Mouse (Mus musculus): ENCODE data around the gene Kcnj10. TPM values are rescaled to one million over a fixed set of nuclear protein-coding genes. Genes with fewer than 3 reads are reported as not detected.

Kcnj10 gene
- polyA plus RNA-seq, 1 experiment from 2014 or later, result 0.10 TPM

- ATAC-seq (replicated peaks; ENCODE audit: low FRiP score) (no peak), DNase-seq (ENCODE audit: low spot score) (no peak)
- Histone ChIP-seq H3K4me1 (replicated peaks; ENCODE audit: control insufficient read depth, insufficient read depth, low read length) (no peaks in the 10 kb centered on the region), H3K27me3 (replicated peaks; ENCODE audit: control insufficient read depth, insufficient read depth, low read length) (peaks cover 60% of the 10 kb centered on the region), H3K9ac (ENCODE audit: low read depth, low read length) (no peak overlapping the region), H3K4me2 (no peak overlapping the region), H3K4me3 (ENCODE audit: low read depth, low read length) (no peak overlapping the region), H3K9me3 (ENCODE audit: control insufficient read depth, low read length) (no peaks in the 10 kb centered on the region), H3K27ac (ENCODE audit: low read depth, low read length) (no peak overlapping the region), H3K36me3 (ENCODE audit: control insufficient read depth, insufficient read depth, low read length) (no peaks in the 10 kb centered on the region)
- 69% methylated on average over 2 of the region's 2 CpGs for WGBS
Observed at GRCm38 (mm10) chr1:172332925-172333324, 8.1 kb upstream of the Kcnj10 start.

GRCm38 (mm10) chr1:172333512-172333911 is 7.5 kb upstream of the Kcnj10 start:
- Histone ChIP-seq H3K4me3 (ENCODE audit: low read depth, low read length) (no peak overlapping the region), H3K27me3 (replicated peaks; ENCODE audit: control insufficient read depth, insufficient read depth, low read length) (peaks cover 58% of the 10 kb centered on the region), H3K9ac (ENCODE audit: low read depth, low read length) (no peak overlapping the region), H3K4me2 (no peak overlapping the region), H3K36me3 (ENCODE audit: control insufficient read depth, insufficient read depth, low read length) (no peaks in the 10 kb centered on the region), H3K27ac (ENCODE audit: low read depth, low read length) (no peak overlapping the region), H3K9me3 (ENCODE audit: control insufficient read depth, low read length) (no peaks in the 10 kb centered on the region), H3K4me1 (replicated peaks; ENCODE audit: control insufficient read depth, insufficient read depth, low read length) (no peaks in the 10 kb centered on the region)
- DNase-seq (ENCODE audit: low spot score) (no peak), ATAC-seq (replicated peaks; ENCODE audit: low FRiP score) (no peak)
- 21% methylated on average over 3 of the region's 3 CpGs for WGBS

DNA sequence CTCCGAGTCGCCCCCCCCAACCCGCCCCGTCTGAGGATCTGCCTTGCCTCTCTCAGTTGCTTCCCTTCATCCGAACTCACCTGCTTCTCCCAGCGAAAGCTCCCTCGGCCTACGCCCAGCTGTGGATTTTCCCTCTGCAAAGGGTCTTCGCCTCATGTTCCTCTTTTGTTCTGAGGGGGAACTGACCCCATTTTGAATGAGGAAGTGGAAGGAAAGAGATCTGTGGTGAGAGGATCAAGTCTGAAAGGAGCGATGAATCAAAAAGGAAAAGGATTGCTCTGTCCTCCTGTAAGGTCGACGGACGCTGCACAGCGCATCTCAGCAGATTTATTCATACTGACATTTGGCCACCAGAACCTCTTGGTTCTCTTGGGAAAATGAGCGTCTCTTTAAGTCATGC is 5.2 kb upstream of the Kcnj10 start:
- 50% methylated on average over 15 of the region's 15 CpGs for WGBS
- Histone ChIP-seq H3K9me3 (ENCODE audit: control insufficient read depth, low read length) (no peaks in the 10 kb centered on the region), H3K27me3 (replicated peaks; ENCODE audit: control insufficient read depth, insufficient read depth, low read length) (peaks cover 54% of the 10 kb centered on the region), H3K4me1 (replicated peaks; ENCODE audit: control insufficient read depth, insufficient read depth, low read length) (no peaks in the 10 kb centered on the region), H3K9ac (ENCODE audit: low read depth, low read length) (no peak overlapping the region), H3K36me3 (ENCODE audit: control insufficient read depth, insufficient read depth, low read length) (no peaks in the 10 kb centered on the region), H3K27ac (ENCODE audit: low read depth, low read length) (no peak overlapping the region), H3K4me2 (no peak overlapping the region), H3K4me3 (ENCODE audit: low read depth, low read length) (no peak overlapping the region)
- no peak for ATAC-seq (replicated peaks; ENCODE audit: low FRiP score)
- DNase-seq (ENCODE audit: low spot score), result no peak

GRCm38 (mm10) chr1:172337411-172338185 is 3.4 kb upstream of the Kcnj10 start:
- no peak for ATAC-seq (replicated peaks; ENCODE audit: low FRiP score)
- Histone ChIP-seq H3K27ac (ENCODE audit: low read depth, low read length) (no peak overlapping the region), H3K4me2 (no peak overlapping the region), H3K9me3 (ENCODE audit: control insufficient read depth, low read length) (no peaks in the 10 kb centered on the region), H3K4me3 (ENCODE audit: low read depth, low read length) (no peak overlapping the region), H3K9ac (ENCODE audit: low read depth, low read length) (no peak overlapping the region), H3K36me3 (ENCODE audit: control insufficient read depth, insufficient read depth, low read length) (no peaks in the 10 kb centered on the region), H3K27me3 (replicated peaks; ENCODE audit: control insufficient read depth, insufficient read depth, low read length) (peaks cover 64% of the 10 kb centered on the region), H3K4me1 (replicated peaks; ENCODE audit: control insufficient read depth, insufficient read depth, low read length) (peaks cover 6% of the 10 kb centered on the region; the same call in 1 of the 2 replicates)
- no peak for DNase-seq (ENCODE audit: low spot score)
- WGBS, result 30% methylated on average over 2 of the region's 2 CpGs

DNA sequence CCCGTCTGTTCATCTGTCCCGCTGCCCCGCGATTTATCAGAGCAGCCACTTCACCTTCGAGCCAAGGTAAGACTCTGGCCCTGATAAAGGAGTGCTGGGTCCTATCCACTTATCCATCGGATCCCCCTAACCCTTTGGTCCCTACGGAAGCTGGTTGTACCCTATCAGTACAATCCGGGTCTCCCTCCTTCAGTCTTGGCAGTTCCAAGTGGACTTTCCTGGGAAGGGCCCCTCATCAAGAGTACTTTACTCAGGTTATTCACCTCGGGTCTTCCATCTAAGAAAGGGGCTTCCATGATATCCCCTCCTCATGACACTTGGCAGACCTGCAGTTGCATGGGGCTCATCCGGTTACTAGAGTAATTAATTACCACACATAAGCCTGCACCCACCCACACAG is 376 bp downstream of the Kcnj10 start:
- Histone ChIP-seq H3K36me3 (ENCODE audit: control insufficient read depth, insufficient read depth, low read length) (no peaks in the 10 kb centered on the region), H3K4me1 (replicated peaks; ENCODE audit: control insufficient read depth, insufficient read depth, low read length) (peaks cover 6% of the 10 kb centered on the region; the same call in 1 of the 2 replicates), H3K27me3 (replicated peaks; ENCODE audit: control insufficient read depth, insufficient read depth, low read length) (peaks cover 57% of the 10 kb centered on the region), H3K4me2 (peak overlapping the region; percentile 76), H3K27ac (ENCODE audit: low read depth, low read length) (no peak overlapping the region), H3K9me3 (ENCODE audit: control insufficient read depth, low read length) (no peaks in the 10 kb centered on the region), H3K4me3 (ENCODE audit: low read depth, low read length) (peak overlapping the region; percentile 48), H3K9ac (ENCODE audit: low read depth, low read length) (no peak overlapping the region)
- no peak for ATAC-seq (replicated peaks; ENCODE audit: low FRiP score)
- DNase-seq (ENCODE audit: low spot score), result no peak
- WGBS, result 16% methylated on average over 10 of the region's 10 CpGs

GRCm38 (mm10) chr1:172342729-172343128 is 1.7 kb downstream of the Kcnj10 start:
- ATAC-seq (replicated peaks; ENCODE audit: low FRiP score) (no peak), DNase-seq (ENCODE audit: low spot score) (no peak)
- Histone ChIP-seq H3K4me3 (ENCODE audit: low read depth, low read length) (no peak overlapping the region), H3K27me3 (replicated peaks; ENCODE audit: control insufficient read depth, insufficient read depth, low read length) (peaks cover 50% of the 10 kb centered on the region), H3K27ac (ENCODE audit: low read depth, low read length) (no peak overlapping the region), H3K9ac (ENCODE audit: low read depth, low read length) (no peak overlapping the region), H3K36me3 (ENCODE audit: control insufficient read depth, insufficient read depth, low read length) (no peaks in the 10 kb centered on the region), H3K9me3 (ENCODE audit: control insufficient read depth, low read length) (no peaks in the 10 kb centered on the region), H3K4me2 (no peak overlapping the region), H3K4me1 (replicated peaks; ENCODE audit: control insufficient read depth, insufficient read depth, low read length) (peaks cover 6% of the 10 kb centered on the region; the same call in 1 of the 2 replicates)
- 72% methylated on average over 3 of the region's 3 CpGs for WGBS

DNA sequence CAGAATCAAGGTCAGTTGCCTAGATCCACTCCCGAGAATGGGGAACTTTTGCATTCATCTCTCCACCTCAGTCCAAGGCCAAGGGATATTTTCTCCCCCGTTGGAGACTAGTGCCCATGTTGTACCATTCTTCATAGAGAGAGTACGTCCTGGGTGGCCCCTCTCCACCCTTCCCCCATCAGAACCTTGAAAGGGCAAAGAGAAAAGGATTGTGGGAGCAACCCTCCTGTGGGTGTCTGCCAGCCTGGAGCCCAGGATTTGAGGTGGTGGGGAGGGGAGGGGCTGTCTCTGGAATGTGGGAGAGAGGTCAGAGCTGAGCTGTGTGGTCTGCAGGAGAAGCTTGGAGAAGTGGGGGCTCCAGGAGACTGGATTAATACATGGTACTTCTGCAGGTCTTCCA is 2.9 kb downstream of the Kcnj10 start:
- ATAC-seq (replicated peaks; ENCODE audit: low FRiP score) (no peak), DNase-seq (ENCODE audit: low spot score) (no peak)
- Histone ChIP-seq H3K36me3 (ENCODE audit: control insufficient read depth, insufficient read depth, low read length) (no peaks in the 10 kb centered on the region), H3K9me3 (ENCODE audit: control insufficient read depth, low read length) (no peaks in the 10 kb centered on the region), H3K27me3 (replicated peaks; ENCODE audit: control insufficient read depth, insufficient read depth, low read length) (peaks cover 42% of the 10 kb centered on the region), H3K27ac (ENCODE audit: low read depth, low read length) (no peak overlapping the region), H3K9ac (ENCODE audit: low read depth, low read length) (no peak overlapping the region), H3K4me3 (ENCODE audit: low read depth, low read length) (no peak overlapping the region), H3K4me2 (no peak overlapping the region), H3K4me1 (replicated peaks; ENCODE audit: control insufficient read depth, insufficient read depth, low read length) (peaks cover 6% of the 10 kb centered on the region; the same call in 1 of the 2 replicates)
- 48% methylated on average over 3 of the region's 3 CpGs for WGBS

DNA sequence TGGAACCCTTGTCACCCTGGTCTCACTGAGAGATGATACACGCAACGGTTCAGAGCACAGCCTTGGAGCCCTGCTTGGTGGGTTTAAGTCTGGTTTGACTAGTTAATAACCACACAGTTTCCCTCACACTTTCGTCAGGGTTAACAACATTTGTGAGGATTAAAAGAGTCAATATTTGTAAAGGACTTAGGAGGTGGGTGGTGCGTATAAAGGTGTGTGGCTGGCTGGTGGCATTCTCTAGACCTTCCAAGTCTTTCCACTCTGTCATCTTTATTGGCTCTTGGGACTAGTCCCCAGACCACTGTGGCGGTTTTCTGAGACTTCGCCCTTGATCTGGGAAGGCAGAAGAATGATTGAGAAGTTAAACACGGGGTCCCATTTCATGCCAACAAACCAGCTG is 3.8 kb downstream of the Kcnj10 start:
- Histone ChIP-seq H3K9me3 (ENCODE audit: control insufficient read depth, low read length) (no peaks in the 10 kb centered on the region), H3K4me3 (ENCODE audit: low read depth, low read length) (no peak overlapping the region), H3K9ac (ENCODE audit: low read depth, low read length) (no peak overlapping the region), H3K4me2 (no peak overlapping the region), H3K27me3 (replicated peaks; ENCODE audit: control insufficient read depth, insufficient read depth, low read length) (peaks cover 42% of the 10 kb centered on the region), H3K4me1 (replicated peaks; ENCODE audit: control insufficient read depth, insufficient read depth, low read length) (peaks cover 6% of the 10 kb centered on the region; the same call in 1 of the 2 replicates), H3K27ac (ENCODE audit: low read depth, low read length) (no peak overlapping the region), H3K36me3 (ENCODE audit: control insufficient read depth, insufficient read depth, low read length) (no peaks in the 10 kb centered on the region)
- ATAC-seq (replicated peaks; ENCODE audit: low FRiP score) (no peak), DNase-seq (ENCODE audit: low spot score) (no peak)
- whole genome bisulfite sequencing, result 71% methylated on average over 7 of the region's 7 CpGs

GRCm38 (mm10) chr1:172346707-172347106 is 5.7 kb downstream of the Kcnj10 start:
- no peak overlapping the region for H3K4me2 ChIP-seq
- no peaks in the 10 kb centered on the region for H3K4me1 ChIP-seq (replicated peaks; ENCODE audit: control insufficient read depth, insufficient read depth, low read length)
- DNase-seq (ENCODE audit: low spot score), result no peak
- H3K4me3 ChIP-seq (ENCODE audit: low read depth, low read length), result no peak overlapping the region
- peaks cover 41% of the 10 kb centered on the region for H3K27me3 ChIP-seq (replicated peaks; ENCODE audit: control insufficient read depth, insufficient read depth, low read length)
- H3K9me3 ChIP-seq (ENCODE audit: control insufficient read depth, low read length), result no peaks in the 10 kb centered on the region
- ATAC-seq (replicated peaks; ENCODE audit: low FRiP score), result no peak
- H3K27ac ChIP-seq (ENCODE audit: low read depth, low read length), result no peak overlapping the region
- no peaks in the 10 kb centered on the region for H3K36me3 ChIP-seq (ENCODE audit: control insufficient read depth, insufficient read depth, low read length)
- H3K9ac ChIP-seq (ENCODE audit: low read depth, low read length), result no peak overlapping the region
- 80% methylated on average over 10 of the region's 10 CpGs for WGBS
